Mouse (Mus musculus): ENCODE measurements at regions not wholly inside any gene's neighbourhood (a gene's known extent, or its start where the extent isn't known, plus 50 kb on each side); places are given as distances from the start of the nearest gene placed in this dataset.

GRCm38 (mm10) chr7:88544393-88544792 is 114.3 kb downstream of the Rab38 start:
- DNase-seq (ENCODE audit: low read depth, low spot score) = peak; percentile 15

GRCm38 (mm10) chr7:88544976-88545654 is 115.0 kb downstream of the Rab38 start:
- DNase-seq (ENCODE audit: low read depth, low spot score) = no peak

GRCm38 (mm10) chr7:88575073-88575472 is 145.0 kb downstream of the Rab38 start:
- no peak for DNase-seq (ENCODE audit: low read depth, low spot score)

GRCm38 (mm10) chr7:88600781-88601180 is 170.7 kb downstream of the Rab38 start:
- no peak for DNase-seq (ENCODE audit: low read depth, low spot score)

Data from skeletal muscle tissue, adult 2 months (tissue).